Mouse (Mus musculus) midbrain, embryonic 13.5 days (tissue): ENCODE results near the gene Gpalpp1. TPM values are rescaled to one million over a fixed set of nuclear protein-coding genes. Genes with fewer than 3 reads are reported as not detected.

Experiments used
- ATAC-seq: fragments of 200-750 bp; cut with Nextera tagmentation; 2 replicates; pipeline ENCODE4 v1.8.0; 2017; ENCODE audit warnings: mild to moderate bottlenecking, moderate TSS enrichment, moderate library complexity
- H3K27ac ChIP-seq: fragments of 300-500 bp; sonication (generic); 2 replicates; pipeline ENCODE4 v1.5.1; 2015; ENCODE audit warnings: inconsistent platforms, mild to moderate bottlenecking, moderate library complexity
- H3K27me3 ChIP-seq: fragments of 300-500 bp; sonication (generic); 2 replicates; pipeline ENCODE4 v1.6.1; 2015; ENCODE audit warnings: mild to moderate bottlenecking, inconsistent platforms
- H3K36me3 ChIP-seq: fragments of 300-500 bp; sonication (generic); 2 replicates; pipeline ENCODE4 v1.6.1; 2015; ENCODE audit warnings: mild to moderate bottlenecking, inconsistent platforms
- H3K4me1 ChIP-seq: fragments of 300-500 bp; sonication (generic); replicated peaks from 2 replicates; pipeline ENCODE4 v1.6.1; 2015; ENCODE audit warnings: inconsistent platforms
- H3K4me2 ChIP-seq: fragments of 300-500 bp; sonication (generic); replicated peaks from 2 replicates; pipeline ENCODE4 v1.6.1; 2015; ENCODE audit warnings: moderate library complexity, mild to moderate bottlenecking, inconsistent platforms
- H3K4me3 ChIP-seq: fragments of 300-500 bp; sonication (generic); replicated peaks from 2 replicates; pipeline ENCODE4 v1.5.1; 2015; ENCODE audit warnings: mild to moderate bottlenecking, inconsistent platforms
- H3K9ac ChIP-seq: fragments of 300-500 bp; sonication (generic); replicated peaks from 2 replicates; pipeline ENCODE4 v1.6.1; 2015; ENCODE audit warnings: mild to moderate bottlenecking, inconsistent platforms
- H3K9me3 ChIP-seq: fragments of 300-500 bp; sonication (generic); 2 replicates; pipeline ENCODE4 v1.6.1; 2016; ENCODE audit warnings: mild to moderate bottlenecking, inconsistent platforms
- WGBS: fragments of 180-500 bp; shearing (Covaris S2); methylation state at CpG from one replicate; pipeline ENCODE4 v1.1.7; 2015; 5-methylcytosine and 5-hydroxymethylcytosine counted together
- polyA plus RNA-seq: library from polyadenylated mRNA; unstranded; fragments of >200 nt; fragmentation: Nextera tagmentation; extraction: Ambion mirVana; gene quantifications from 2 replicates; pipeline ENCODE4 v1.2.1, GENCODE M21; 2015

The Gpalpp1 gene
- 15.3 and 15.6 TPM in 2 replicates for polyA plus RNA-seq

DNA sequence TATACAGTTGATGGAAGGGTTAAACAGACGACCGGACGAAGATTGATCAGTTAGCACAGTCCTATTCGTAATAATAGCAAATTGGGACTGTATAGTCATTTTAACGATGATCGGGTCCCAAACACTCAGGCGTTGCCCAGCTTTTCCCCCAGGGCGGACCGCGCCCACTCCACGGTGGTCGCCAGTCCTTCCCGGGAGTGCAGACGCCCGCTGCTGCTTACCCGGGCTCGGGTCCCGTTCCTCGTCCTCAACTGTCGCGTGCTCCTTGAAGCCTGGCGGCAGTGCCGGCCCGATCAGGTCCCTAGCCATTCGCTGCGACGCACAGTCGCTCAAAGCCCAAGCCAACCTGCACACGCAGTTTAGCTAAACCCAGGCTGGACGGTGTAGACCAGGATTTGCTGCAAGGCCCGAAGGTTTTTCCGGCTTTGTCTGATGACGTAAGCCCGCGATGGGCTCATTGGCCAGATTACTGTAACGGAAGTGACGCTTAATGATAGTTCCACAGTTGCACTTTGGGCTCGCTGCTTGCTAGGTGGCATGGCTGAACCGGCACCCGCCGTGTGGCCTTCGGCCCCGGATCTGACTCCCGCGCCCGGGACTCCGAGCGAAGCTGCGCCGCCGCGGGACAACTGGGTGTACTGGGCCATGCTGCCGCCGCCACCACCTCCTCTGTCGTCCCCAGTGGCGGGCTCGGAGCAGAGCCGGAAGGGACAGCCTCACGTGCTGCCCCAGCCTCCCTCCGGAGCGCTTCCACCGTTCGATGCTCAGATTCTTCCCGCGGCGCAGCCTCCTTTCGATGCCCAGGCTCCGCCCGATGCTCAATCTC lies at the start of gene Gpalpp1, which contains the start of gene Nufip1:
TSS of gene Gpalpp1 (minus strand) at position 365 of the 826 bp plus-strand sequence.
TSS of gene Nufip1 (plus strand) at position 496 of the 826 bp plus-strand sequence.
- Histone ChIP-seq H3K4me1 (peaks cover 27% of the 10 kb centered on the region), H3K9ac (peak within 1 kb of the TSS; percentile 83), H3K9me3 (no peaks in the 10 kb centered on the region), H3K27ac (peak within 1 kb of the TSS; percentile 77), H3K36me3 (peaks cover 25% of the 10 kb centered on the region), H3K4me2 (peak within 1 kb of the TSS; percentile 95), H3K4me3 (peak within 1 kb of the TSS; percentile 91), H3K27me3 (no peaks in the 10 kb centered on the region)
- WGBS: under 1% methylated on average over 69 of the region's 69 CpGs
- peak; percentile 99 for ATAC-seq

DNA sequence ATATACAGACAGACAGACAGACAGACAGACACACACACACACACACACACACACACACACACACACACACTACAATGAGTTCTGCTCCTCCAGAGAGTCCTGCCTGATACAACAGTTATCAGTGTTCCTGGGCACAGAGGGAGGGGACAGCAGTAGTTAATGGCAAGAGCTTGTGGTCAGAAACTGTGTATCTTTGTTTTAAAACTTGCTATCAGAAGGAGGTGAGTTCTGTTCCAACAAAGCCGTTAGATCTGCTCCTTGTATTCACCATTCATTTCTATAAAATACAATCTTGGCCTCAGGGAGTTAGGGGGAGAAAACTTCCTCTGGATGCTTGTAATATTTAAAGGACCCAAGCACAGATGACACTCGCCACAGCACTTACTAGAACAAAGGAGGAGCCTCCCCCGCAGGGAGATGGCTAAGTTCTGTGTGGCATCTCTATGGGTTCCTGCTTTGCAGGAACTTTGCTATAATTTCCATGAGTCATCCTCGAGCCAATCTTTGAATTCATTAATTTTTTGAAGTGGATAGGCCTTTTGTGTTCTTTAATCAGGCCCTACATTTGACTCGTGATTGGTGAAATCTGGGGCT lies 47.7 kb upstream of the Gpalpp1 start:
- H3K27me3 ChIP-seq: no peaks in the 10 kb centered on the region

DNA sequence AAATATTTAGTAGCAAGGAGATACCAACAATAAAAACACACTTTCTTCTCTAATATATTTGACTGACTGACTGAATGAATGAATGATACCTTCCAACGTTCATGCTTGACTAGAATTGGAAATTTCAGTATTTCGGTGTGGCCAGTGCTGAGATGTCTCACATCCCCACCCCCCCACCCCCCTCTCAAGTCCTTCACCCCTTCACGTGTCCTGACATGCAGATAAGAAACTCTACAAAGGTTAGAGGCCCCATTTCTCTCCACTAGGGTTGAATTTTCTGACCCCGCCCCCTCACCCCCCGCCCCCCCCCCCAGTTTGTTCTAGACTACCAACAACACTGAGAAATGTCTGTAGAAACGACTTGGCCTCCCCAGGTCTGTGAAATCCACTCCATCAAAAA lies 43.3 kb upstream of the Gpalpp1 start:
- 28% methylated on average over 6 of the region's 6 CpGs for WGBS
- Histone ChIP-seq H3K4me1 (peaks cover 10% of the 10 kb centered on the region), H3K4me3 (no peak overlapping the region), H3K27ac (no peak overlapping the region), H3K9ac (no peak overlapping the region), H3K36me3 (no peaks in the 10 kb centered on the region), H3K9me3 (no peaks in the 10 kb centered on the region), H3K27me3 (peaks cover 3% of the 10 kb centered on the region; the same call in 1 of the 2 replicates), H3K4me2 (no peak overlapping the region)
- ATAC-seq: no peak

More for the DNA sequence above, 47.7 kb upstream of the Gpalpp1 start:
- 54% methylated on average over 5 of the region's 5 CpGs for WGBS
- Histone ChIP-seq H3K27ac (no peak overlapping the region), H3K9ac (no peak overlapping the region), H3K4me3 (no peak overlapping the region), H3K9me3 (no peaks in the 10 kb centered on the region), H3K4me2 (no peak overlapping the region), H3K4me1 (peaks cover 3% of the 10 kb centered on the region), H3K36me3 (no peaks in the 10 kb centered on the region)
- ATAC-seq: no peak

DNA sequence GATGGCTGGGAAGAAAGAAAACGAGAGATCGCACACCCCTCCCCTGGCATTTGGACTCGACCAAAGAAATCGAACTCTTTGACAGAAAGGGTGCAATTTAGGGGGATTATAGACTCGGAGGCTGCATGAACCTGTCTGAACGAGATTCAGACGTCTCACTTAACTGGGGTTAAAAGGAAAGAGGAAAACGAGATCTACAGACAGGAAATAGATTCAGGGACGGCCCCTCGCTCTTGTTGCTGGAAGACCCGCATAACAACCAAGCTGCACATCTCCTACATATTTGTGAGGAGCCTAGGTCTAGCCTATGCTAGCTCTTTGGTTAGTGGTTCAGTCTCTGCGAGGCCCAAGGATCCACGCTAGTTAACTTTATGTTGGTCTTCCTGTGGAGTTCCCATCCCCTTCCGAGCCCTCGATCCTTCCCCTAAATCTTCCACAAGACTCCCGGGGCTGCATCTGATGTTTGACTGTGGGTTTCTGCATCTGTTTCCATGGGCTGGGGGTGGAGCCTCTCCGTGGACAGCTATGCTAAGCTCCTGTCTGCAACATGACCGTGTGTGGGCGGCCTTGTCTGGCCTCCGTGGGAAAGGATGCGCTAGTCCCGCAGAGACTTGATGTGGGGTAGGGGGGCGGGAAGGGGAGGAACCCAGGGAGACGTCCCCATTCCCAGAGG lies 42.6 kb upstream of the Gpalpp1 start:
- WGBS: 4% methylated on average over 24 of the region's 24 CpGs
- peak overlapping the region; percentile 66 for H3K4me3 ChIP-seq
- peak; percentile 25; the same call in 1 of the 2 replicates for ATAC-seq
- no peaks in the 10 kb centered on the region for H3K9me3 ChIP-seq
- H3K27ac ChIP-seq: peak overlapping the region; percentile 76
- H3K36me3 ChIP-seq: no peaks in the 10 kb centered on the region
- H3K4me2 ChIP-seq: peak overlapping the region; percentile 67
- H3K9ac ChIP-seq: peak overlapping the region; percentile 17; the same call in 1 of the 2 replicates
- H3K27me3 ChIP-seq: peaks cover 3% of the 10 kb centered on the region; the same call in 1 of the 2 replicates
- H3K4me1 ChIP-seq: peaks cover 10% of the 10 kb centered on the region

DNA sequence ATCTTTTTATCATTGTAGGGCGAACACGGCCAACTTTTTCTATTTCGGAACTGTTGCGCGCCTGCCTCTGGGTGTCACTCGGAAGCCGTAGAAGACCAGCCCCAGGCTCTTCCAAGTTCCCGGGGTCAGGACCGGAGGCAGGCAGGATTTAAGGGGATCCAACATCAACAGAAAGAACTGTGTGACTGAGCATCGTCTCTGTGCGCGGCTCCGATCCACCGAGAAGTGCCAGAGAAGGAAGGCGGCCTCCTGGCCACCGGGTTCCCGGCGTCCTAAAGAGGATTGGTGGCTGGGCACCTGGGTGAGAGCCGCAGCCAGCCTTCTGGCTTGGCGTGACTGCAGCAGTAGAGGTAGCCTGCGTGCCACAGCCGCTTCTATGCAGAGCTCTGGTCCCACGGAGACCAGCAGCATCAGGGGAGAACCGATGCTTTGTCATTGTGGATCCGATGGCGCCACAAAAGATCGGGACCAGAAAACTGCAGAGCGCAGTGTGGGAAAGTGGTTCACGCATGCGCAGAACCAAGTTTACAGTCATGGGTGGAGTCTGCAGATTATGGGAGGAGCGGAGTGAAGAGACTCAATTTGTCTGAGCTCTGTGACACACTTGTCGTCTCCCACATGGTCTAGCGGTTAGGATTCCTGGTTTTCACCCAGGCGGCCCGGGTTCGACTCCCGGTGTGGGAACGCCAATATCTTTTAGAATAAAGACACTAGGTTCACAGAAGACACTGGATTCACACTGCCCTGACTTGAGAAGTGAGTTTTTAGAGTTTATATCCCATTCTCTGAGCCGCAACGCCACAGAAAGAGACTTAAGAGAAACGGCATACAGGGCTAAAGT lies 41.8 kb upstream of the Gpalpp1 start:
- Histone ChIP-seq H3K9ac (peak overlapping the region; percentile 82), H3K36me3 (no peaks in the 10 kb centered on the region), H3K4me3 (peak overlapping the region; percentile 66), H3K4me1 (peaks cover 10% of the 10 kb centered on the region), H3K27me3 (peaks cover 3% of the 10 kb centered on the region; the same call in 1 of the 2 replicates), H3K4me2 (peak overlapping the region; percentile 67), H3K9me3 (no peaks in the 10 kb centered on the region), H3K27ac (peak overlapping the region; percentile 97)
- ATAC-seq: peak; percentile 91
- WGBS: under 1% methylated on average over 41 of the region's 41 CpGs

DNA sequence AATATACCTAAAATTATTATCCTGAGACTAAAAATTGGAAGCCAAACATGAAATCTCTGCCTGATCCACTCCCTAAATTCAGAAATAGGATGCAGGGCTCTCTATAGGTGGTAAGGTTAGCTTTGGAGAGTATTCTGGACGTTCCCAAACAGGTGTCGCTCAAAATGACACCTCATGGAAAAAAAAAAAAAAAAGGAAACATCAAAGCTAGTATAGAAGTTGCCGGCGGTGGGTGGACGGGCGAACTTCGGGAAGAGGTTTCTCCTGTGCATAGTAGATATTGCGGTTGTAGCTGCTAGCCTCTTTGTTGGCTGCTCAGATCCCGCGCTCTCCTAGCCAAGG lies 41.2 kb upstream of the Gpalpp1 start:
- H3K4me2 ChIP-seq: peak overlapping the region; percentile 67
- peak overlapping the region; percentile 66 for H3K4me3 ChIP-seq
- peaks cover 3% of the 10 kb centered on the region; the same call in 1 of the 2 replicates for H3K27me3 ChIP-seq
- no peak for ATAC-seq
- peak overlapping the region; percentile 82 for H3K9ac ChIP-seq
- no peaks in the 10 kb centered on the region for H3K36me3 ChIP-seq
- H3K4me1 ChIP-seq: peaks cover 10% of the 10 kb centered on the region
- no peaks in the 10 kb centered on the region for H3K9me3 ChIP-seq
- under 1% methylated on average over 10 of the region's 10 CpGs for WGBS
- peak overlapping the region; percentile 97 for H3K27ac ChIP-seq

DNA sequence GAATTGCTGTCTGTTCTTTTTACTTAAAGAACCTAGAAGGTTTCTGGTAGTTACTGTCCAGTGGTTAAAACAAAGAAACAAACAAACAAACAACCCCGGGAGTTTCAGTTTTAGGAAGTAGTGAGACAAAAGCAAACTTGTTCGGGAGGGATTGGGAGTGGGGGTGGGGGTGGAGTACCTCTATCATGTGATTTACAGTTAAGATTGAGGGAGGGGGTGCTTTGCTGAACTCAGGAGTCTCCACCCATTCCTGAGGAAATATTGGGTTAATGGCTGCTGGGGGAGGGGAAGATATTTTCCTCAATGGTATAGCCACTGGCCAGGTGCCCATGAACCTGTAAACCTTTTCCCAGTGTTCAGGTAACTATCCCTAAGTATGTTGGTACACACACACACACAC lies 40.5 kb upstream of the Gpalpp1 start:
- Histone ChIP-seq H3K9me3 (no peaks in the 10 kb centered on the region), H3K27ac (no peak overlapping the region), H3K4me1 (peaks cover 11% of the 10 kb centered on the region), H3K36me3 (no peaks in the 10 kb centered on the region), H3K27me3 (peaks cover 3% of the 10 kb centered on the region; the same call in 1 of the 2 replicates), H3K4me3 (no peak overlapping the region), H3K9ac (no peak overlapping the region), H3K4me2 (peak overlapping the region; percentile 67; the same call in 1 of the 2 replicates)
- no peak for ATAC-seq
- WGBS: 85% methylated on average over 2 of the region's 2 CpGs

DNA sequence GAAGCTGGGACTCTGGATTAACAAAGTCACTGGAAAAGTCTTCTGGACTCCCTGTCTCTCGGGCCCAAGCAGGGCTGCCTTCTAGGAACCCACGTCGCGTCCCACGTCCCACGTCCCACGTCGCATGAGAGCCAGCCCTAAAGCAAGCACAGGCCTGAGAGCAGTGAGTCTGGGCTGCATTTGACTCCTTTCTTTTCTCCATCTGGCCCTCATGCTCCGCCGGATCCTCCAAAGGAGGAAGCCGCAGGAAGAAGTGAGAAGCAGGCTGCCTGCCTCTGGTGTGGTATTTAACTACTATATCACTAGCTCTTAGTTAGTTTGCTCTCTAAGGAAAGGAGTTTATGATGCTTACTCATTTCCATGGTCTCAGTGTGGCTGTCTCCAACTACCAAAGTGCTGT lies 39.9 kb upstream of the Gpalpp1 start:
- WGBS: 87% methylated on average over 11 of the region's 11 CpGs
- ATAC-seq: no peak
- Histone ChIP-seq H3K27me3 (peaks cover 3% of the 10 kb centered on the region; the same call in 1 of the 2 replicates), H3K36me3 (no peaks in the 10 kb centered on the region), H3K9me3 (no peaks in the 10 kb centered on the region), H3K27ac (no peak overlapping the region), H3K4me2 (no peak overlapping the region), H3K4me3 (no peak overlapping the region), H3K4me1 (peaks cover 12% of the 10 kb centered on the region), H3K9ac (no peak overlapping the region)

DNA sequence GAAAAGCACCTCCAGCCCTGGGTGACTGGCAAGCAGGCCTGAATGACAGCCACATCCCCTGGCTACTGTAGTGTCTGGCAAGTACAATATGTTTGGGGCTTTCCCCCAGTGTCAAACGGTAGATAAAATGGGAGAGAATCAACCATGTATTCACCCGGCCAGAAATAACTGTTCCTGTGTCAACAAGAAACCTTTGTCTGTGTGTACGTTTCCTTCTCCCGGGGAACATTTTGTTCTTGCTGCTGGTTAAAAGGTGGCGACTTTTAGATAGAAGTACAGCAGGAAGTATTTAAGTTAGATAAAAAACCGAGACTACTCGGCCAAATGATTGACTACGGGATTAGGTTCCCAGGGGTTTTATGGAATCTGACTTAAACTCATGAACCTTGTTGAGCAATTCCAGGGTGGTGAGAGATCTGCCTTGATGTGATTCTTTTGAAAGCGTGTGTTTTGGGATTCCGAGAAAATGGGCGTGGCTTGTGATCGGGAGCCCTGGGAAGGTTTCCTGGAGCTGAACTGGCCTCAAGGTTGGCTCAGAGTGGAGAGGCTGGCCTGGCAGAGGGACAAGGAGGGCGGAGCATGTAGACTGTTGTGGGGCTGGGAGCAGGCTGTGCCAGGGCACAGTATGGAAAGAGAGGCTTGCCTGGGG lies 39.1 kb upstream of the Gpalpp1 start:
- H3K4me1 ChIP-seq: peaks cover 12% of the 10 kb centered on the region
- no peaks in the 10 kb centered on the region for H3K36me3 ChIP-seq
- no peaks in the 10 kb centered on the region for H3K9me3 ChIP-seq
- 45% methylated on average over 13 of the region's 13 CpGs for WGBS
- no peak for ATAC-seq
- no peak overlapping the region for H3K9ac ChIP-seq
- no peak overlapping the region for H3K27ac ChIP-seq
- peaks cover 3% of the 10 kb centered on the region; the same call in 1 of the 2 replicates for H3K27me3 ChIP-seq
- H3K4me2 ChIP-seq: peak overlapping the region; percentile 6; the same call in 1 of the 2 replicates
- H3K4me3 ChIP-seq: no peak overlapping the region

DNA sequence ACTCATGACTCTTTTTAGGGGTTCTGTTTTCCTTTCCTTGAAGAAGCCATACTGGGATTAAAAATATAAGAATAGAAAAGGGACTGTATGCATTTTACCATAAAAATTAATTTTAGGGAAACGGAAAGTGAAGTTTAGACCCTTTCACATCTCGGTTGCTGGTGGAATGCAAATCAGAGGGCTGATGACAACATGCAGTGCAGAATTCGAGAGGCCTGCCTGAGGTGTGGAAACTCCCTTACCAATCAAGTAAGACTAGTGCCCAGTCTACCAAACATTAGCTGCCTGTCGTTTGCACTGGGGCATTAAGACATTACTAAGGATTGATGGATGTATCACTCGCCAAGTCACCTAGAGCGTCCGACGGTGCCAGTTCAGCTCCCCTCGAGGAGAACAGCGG lies 37.7 kb upstream of the Gpalpp1 start:
- no peaks in the 10 kb centered on the region for H3K36me3 ChIP-seq
- no peak for ATAC-seq
- peaks cover 3% of the 10 kb centered on the region; the same call in 1 of the 2 replicates for H3K27me3 ChIP-seq
- H3K4me3 ChIP-seq: no peak overlapping the region
- H3K9me3 ChIP-seq: no peaks in the 10 kb centered on the region
- 92% methylated on average over 10 of the region's 10 CpGs for WGBS
- H3K27ac ChIP-seq: no peak overlapping the region
- H3K9ac ChIP-seq: no peak overlapping the region
- peaks cover 9% of the 10 kb centered on the region for H3K4me1 ChIP-seq
- no peak overlapping the region for H3K4me2 ChIP-seq

DNA sequence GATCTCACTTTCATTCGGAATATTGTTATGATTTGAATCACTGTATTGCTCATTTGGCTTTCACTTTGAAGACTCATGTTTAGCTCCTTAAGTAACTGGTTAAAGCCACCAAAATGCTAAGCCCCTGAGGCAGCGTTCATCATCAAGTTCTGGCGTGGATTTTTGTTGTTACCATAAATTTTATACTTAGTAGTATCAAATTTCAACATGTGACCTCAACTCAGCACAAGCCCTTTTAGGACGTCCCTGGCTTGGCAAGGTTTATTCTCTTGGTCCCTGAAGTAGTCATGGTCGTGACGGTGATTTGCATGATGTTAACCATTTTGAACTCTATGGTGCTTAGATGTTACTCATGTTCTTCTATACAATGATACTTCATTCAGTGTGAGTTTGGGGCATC lies 36.5 kb upstream of the Gpalpp1 start:
- H3K4me1 ChIP-seq: 0 out of 2 replicates have a peak, but pooled peaks cover 5% of the 10 kb centered on the region
- no peak overlapping the region for H3K9ac ChIP-seq
- H3K9me3 ChIP-seq: no peaks in the 10 kb centered on the region
- ATAC-seq: no peak
- H3K4me2 ChIP-seq: no peak overlapping the region
- H3K27ac ChIP-seq: no peak overlapping the region
- no peaks in the 10 kb centered on the region for H3K36me3 ChIP-seq
- no peak overlapping the region for H3K4me3 ChIP-seq
- peaks cover 3% of the 10 kb centered on the region; the same call in 1 of the 2 replicates for H3K27me3 ChIP-seq
- WGBS: 86% methylated on average over 6 of the region's 6 CpGs
